23 mouse cellular contexts compared by ENCODE assay signal in the genomic region with DNA sequence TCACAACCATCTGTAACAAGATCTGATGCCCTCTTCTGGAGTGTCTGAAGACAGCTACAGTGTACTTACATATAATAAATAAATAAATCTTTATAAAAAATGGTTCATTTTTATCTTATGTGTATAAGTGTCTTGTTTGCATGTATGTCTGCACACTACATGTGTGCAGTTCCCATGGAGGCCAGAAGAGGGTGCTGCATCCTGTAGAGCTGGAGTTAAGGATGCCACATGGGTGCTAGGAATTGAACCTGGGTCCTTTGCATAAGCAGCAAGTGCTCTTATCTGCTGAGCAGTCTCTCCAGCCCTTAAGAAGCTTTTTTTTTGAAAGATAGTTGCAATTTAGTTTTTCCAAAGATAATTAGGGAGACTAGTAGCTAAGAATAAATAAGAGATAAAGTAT.
A peak's percentile ranks its signal among the peaks of the same experiment; 100 is the strongest.
DNase-seq lines count a peak whose midpoint lies in the region; ATAC-seq and TF ChIP-seq lines count a peak whose summit lies in the region.
"Had no signal": no experiment of that assay in that cellular context is flagged by ENCODE, and none has a peak within 500 bp of the region (broad histone marks: within the 10 kb centered on the region; RNA-seq: fewer than 3 reads in every experiment).

No protein-coding gene starts in this region.

- H3K9me3 ChIP-seq in heart, embryonic 12.5 days (replicated peaks): peaks cover 8% of the 10 kb centered on the region
- no peaks in the 10 kb centered on the region for H3K9me3 ChIP-seq in midbrain, postnatal 0 days (ENCODE audit: low read length)
- H3K9me3 ChIP-seq in midbrain, embryonic 10.5 days (replicated peaks): peaks cover 10% of the 10 kb centered on the region
- H3K9me3 ChIP-seq: embryonic facial prominence, embryonic 12.5 days; forebrain, embryonic 15.5 days; neural tube, embryonic 12.5 days had no signal

- peaks cover 21% of the 10 kb centered on the region for H3K4me1 ChIP-seq in heart, embryonic 12.5 days (replicated peaks)
- peaks cover 11% of the 10 kb centered on the region; the same call in 1 of the 2 replicates for H3K4me1 ChIP-seq in midbrain, postnatal 0 days (ENCODE audit: insufficient read depth, low read length)
- H3K4me1 ChIP-seq in midbrain, embryonic 10.5 days: peaks cover 19% of the 10 kb centered on the region

- H3K27ac ChIP-seq in heart, embryonic 12.5 days (ENCODE audit: poor library complexity, severe bottlenecking): no peak overlapping the region
- H3K27ac ChIP-seq in layer of hippocampus, adult 2 months: no peak overlapping the region
- H3K27ac ChIP-seq in midbrain, postnatal 0 days (ENCODE audit: low read depth, low read length): no peak overlapping the region
- H3K27ac ChIP-seq in midbrain, embryonic 10.5 days (replicated peaks): no peak overlapping the region
- H3K27ac ChIP-seq: embryonic facial prominence, embryonic 12.5 days; forebrain, embryonic 15.5 days; heart, embryonic 13.5 days; limb, embryonic 13.5 days; lung, embryonic 15.5 days; midbrain, embryonic 12.5 days; neural tube, embryonic 12.5 days had no signal

- H3K36me3 ChIP-seq in heart, embryonic 12.5 days: no peaks in the 10 kb centered on the region
- no peaks in the 10 kb centered on the region for H3K36me3 ChIP-seq in midbrain, postnatal 0 days (ENCODE audit: insufficient read depth, low read length)
- no peaks in the 10 kb centered on the region for H3K36me3 ChIP-seq in midbrain, embryonic 10.5 days
- H3K36me3 ChIP-seq: embryonic facial prominence, embryonic 12.5 days; forebrain, embryonic 15.5 days; heart, embryonic 13.5 days; limb, embryonic 13.5 days; lung, embryonic 15.5 days; midbrain, embryonic 12.5 days; neural tube, embryonic 12.5 days had no signal

- no peak overlapping the region for H3K9ac ChIP-seq in heart, embryonic 12.5 days
- H3K9ac ChIP-seq in midbrain, postnatal 0 days (replicated peaks; ENCODE audit: low read length, poor library complexity, severe bottlenecking): no peak overlapping the region
- H3K9ac ChIP-seq: embryonic facial prominence, embryonic 12.5 days; forebrain, embryonic 15.5 days; heart, embryonic 13.5 days; limb, embryonic 13.5 days; lung, embryonic 15.5 days; midbrain, embryonic 12.5 days; neural tube, embryonic 12.5 days had no signal

- DNase-seq in heart, adult 11 months: peak; percentile 70
- no peak for DNase-seq in layer of hippocampus, adult 2 months (ENCODE audit: low spot score in 2 of 2)
- DNase-seq in layer of hippocampus, postnatal 36 days: no peak
- no peak for DNase-seq in midbrain, postnatal 0 days (ENCODE audit: low spot score)
- DNase-seq in midbrain, embryonic 10.5 days (ENCODE audit: low spot score): no peak
- no peak for DNase-seq in MN1 (ENCODE audit: low spot score)
- DNase-seq: adrenal gland, adult 2 months; cerebellum, adult 9-11 months; heart, postnatal 4 days; kidney, adult 9 months; kidney, postnatal 4 days; right cerebral cortex, postnatal 4 days; thymus, postnatal 36 days had no signal

- H3K4me2 ChIP-seq in heart, embryonic 12.5 days: no peak overlapping the region
- H3K4me2 ChIP-seq in midbrain, postnatal 0 days (ENCODE audit: low read depth, low read length, poor library complexity, severe bottlenecking): no peak overlapping the region
- H3K4me2 ChIP-seq: embryonic facial prominence, embryonic 12.5 days; forebrain, embryonic 15.5 days; heart, embryonic 13.5 days; limb, embryonic 13.5 days; lung, embryonic 15.5 days; midbrain, embryonic 12.5 days; neural tube, embryonic 12.5 days had no signal

- peak; percentile 56 for TF ChIP-seq CTCF in layer of hippocampus, adult 2 months (conservative IDR thresholded peaks at IDR 0.05)
- TF ChIP-seq CTCF in midbrain, postnatal 0 days (IDR thresholded peaks at IDR 0.05): peak; percentile 24; the same call in 1 of the 2 replicates

- H3K27me3 ChIP-seq in heart, embryonic 12.5 days (replicated peaks): peaks cover 39% of the 10 kb centered on the region
- no peaks in the 10 kb centered on the region for H3K27me3 ChIP-seq in midbrain, postnatal 0 days (ENCODE audit: insufficient read depth, low read length)
- peaks cover 42% of the 10 kb centered on the region for H3K27me3 ChIP-seq in midbrain, embryonic 10.5 days (ENCODE audit: low read depth, poor library complexity, severe bottlenecking)
- H3K27me3 ChIP-seq: forebrain, embryonic 15.5 days; neural tube, embryonic 12.5 days had no signal

- ATAC-seq in heart, embryonic 12.5 days (ENCODE audit: insufficient number of reproducible peaks, low FRiP score): no peak
- ATAC-seq in midbrain, postnatal 0 days (ENCODE audit: low FRiP score): no peak
- ATAC-seq: forebrain, embryonic 15.5 days; hindbrain, embryonic 16.5 days had no signal

- no peak overlapping the region for H3K4me3 ChIP-seq in heart, embryonic 12.5 days
- H3K4me3 ChIP-seq in layer of hippocampus, adult 2 months: no peak overlapping the region
- no peak overlapping the region for H3K4me3 ChIP-seq in midbrain, postnatal 0 days (ENCODE audit: low read depth, low read length)
- H3K4me3 ChIP-seq in midbrain, embryonic 10.5 days: no peak overlapping the region
- H3K4me3 ChIP-seq: embryonic facial prominence, embryonic 12.5 days; erythroblast, embryonic 14.5 days; forebrain, embryonic 15.5 days; heart, embryonic 13.5 days; limb, embryonic 13.5 days; lung, embryonic 15.5 days; midbrain, embryonic 12.5 days; neural tube, embryonic 12.5 days had no signal
